26 mouse cellular contexts compared by ENCODE assay signal in genomic region chr4:49178891-49179290, GRCm38 (mm10).
DNase-seq lines count a peak whose midpoint lies in the region; ATAC-seq and TF ChIP-seq lines count a peak whose summit lies in the region.
"Had no signal": no experiment of that assay in that cellular context is flagged by ENCODE, and none has a peak within 500 bp of the region (broad histone marks: within the 10 kb centered on the region; RNA-seq: fewer than 3 reads in every experiment).

No protein-coding gene starts in this region.

- no peaks in the 10 kb centered on the region for H3K27me3 ChIP-seq in forebrain, postnatal 0 days (ENCODE audit: insufficient read depth, low read length)
- H3K27me3 ChIP-seq in forebrain, embryonic 16.5 days (replicated peaks; ENCODE audit: control insufficient read depth, insufficient read depth, low read length), result no peaks in the 10 kb centered on the region
- no peaks in the 10 kb centered on the region for H3K27me3 ChIP-seq in midbrain, postnatal 0 days (ENCODE audit: insufficient read depth, low read length)
- no peaks in the 10 kb centered on the region for H3K27me3 ChIP-seq in midbrain, embryonic 14.5 days (ENCODE audit: control insufficient read depth, insufficient read depth, low read length)
- H3K27me3 ChIP-seq: forebrain, embryonic 15.5 days; heart, embryonic 15.5 days; hindbrain, embryonic 12.5 days; liver, embryonic 15.5 days; lung, embryonic 15.5 days; stomach, embryonic 15.5 days had no signal

- TF ChIP-seq CTCF in forebrain, postnatal 0 days (IDR thresholded peaks at IDR 0.05; ENCODE audit: low read depth), result no peak
- TF ChIP-seq CTCF in layer of hippocampus, adult 2 months (conservative IDR thresholded peaks at IDR 0.05), result no peak
- TF ChIP-seq CTCF in midbrain, postnatal 0 days (IDR thresholded peaks at IDR 0.05), result no peak

- DNase-seq in forebrain, postnatal 0 days, result no peak
- DNase-seq in layer of hippocampus, adult 2 months (ENCODE audit: low spot score in 2 of 2), result no peak
- no peak for DNase-seq in layer of hippocampus, adult 9-10 months (ENCODE audit: low spot score)
- peak; percentile 47 for DNase-seq in midbrain, postnatal 0 days (ENCODE audit: low spot score)
- DNase-seq in midbrain, embryonic 14.5 days, result no peak
- DNase-seq in brain, adult 2 months (ENCODE audit: low read depth, low spot score), result peak; percentile 29
- no peak for DNase-seq in urinary bladder, postnatal 10 days (ENCODE audit: low spot score)
- DNase-seq: adrenal gland, adult 8-10 months; cerebellum, adult 11 months; cerebellum, adult 9-10 months; cerebellum, postnatal 36 days; gastrocnemius, postnatal 14 days; kidney, postnatal 10 days; right cerebral cortex, postnatal 14 days; thymus, adult 18-20 months; thymus, postnatal 25 days had no signal

- no peaks in the 10 kb centered on the region for H3K4me1 ChIP-seq in forebrain, postnatal 0 days (ENCODE audit: insufficient read depth)
- H3K4me1 ChIP-seq in forebrain, embryonic 16.5 days (replicated peaks; ENCODE audit: control insufficient read depth, insufficient read depth, low read length), result peaks cover 4% of the 10 kb centered on the region
- no peaks in the 10 kb centered on the region for H3K4me1 ChIP-seq in midbrain, postnatal 0 days (ENCODE audit: insufficient read depth, low read length)
- H3K4me1 ChIP-seq in midbrain, embryonic 14.5 days (ENCODE audit: control insufficient read depth, insufficient read depth, low read length), result no peaks in the 10 kb centered on the region
- H3K4me1 ChIP-seq: forebrain, embryonic 15.5 days; heart, embryonic 10.5 days; heart, embryonic 15.5 days; hindbrain, embryonic 12.5 days; liver, embryonic 15.5 days; lung, embryonic 15.5 days; midbrain, embryonic 10.5 days; stomach, embryonic 15.5 days had no signal

- H3K9me3 ChIP-seq in forebrain, postnatal 0 days (ENCODE audit: low read length), result no peaks in the 10 kb centered on the region
- H3K9me3 ChIP-seq in forebrain, embryonic 16.5 days (ENCODE audit: control insufficient read depth, low read length), result no peaks in the 10 kb centered on the region
- no peaks in the 10 kb centered on the region for H3K9me3 ChIP-seq in midbrain, postnatal 0 days (ENCODE audit: low read length)
- H3K9me3 ChIP-seq in midbrain, embryonic 14.5 days (ENCODE audit: control insufficient read depth, low read length), result no peaks in the 10 kb centered on the region
- H3K9me3 ChIP-seq: forebrain, embryonic 15.5 days; G1E; heart, embryonic 10.5 days; heart, embryonic 15.5 days; hindbrain, embryonic 12.5 days; liver, embryonic 15.5 days; lung, embryonic 15.5 days; midbrain, embryonic 10.5 days; stomach, embryonic 15.5 days had no signal

- H3K36me3 ChIP-seq in forebrain, postnatal 0 days (ENCODE audit: insufficient read depth), result no peaks in the 10 kb centered on the region
- no peaks in the 10 kb centered on the region for H3K36me3 ChIP-seq in forebrain, embryonic 16.5 days (ENCODE audit: control insufficient read depth, insufficient read depth)
- H3K36me3 ChIP-seq in midbrain, postnatal 0 days (ENCODE audit: insufficient read depth, low read length), result no peaks in the 10 kb centered on the region
- H3K36me3 ChIP-seq in midbrain, embryonic 14.5 days (ENCODE audit: control insufficient read depth, insufficient read depth, low read length), result no peaks in the 10 kb centered on the region
- H3K36me3 ChIP-seq: forebrain, embryonic 15.5 days; G1E; heart, embryonic 10.5 days; heart, embryonic 15.5 days; hindbrain, embryonic 12.5 days; liver, embryonic 15.5 days; lung, embryonic 15.5 days; midbrain, embryonic 10.5 days; stomach, embryonic 15.5 days had no signal

- 40% methylated on average over 3 of the region's 3 CpGs for WGBS in forebrain, postnatal 0 days
- WGBS in forebrain, embryonic 16.5 days, result 51% methylated on average over 3 of the region's 3 CpGs
- WGBS in midbrain, postnatal 0 days, result 53% methylated on average over 3 of the region's 3 CpGs
- WGBS in midbrain, embryonic 14.5 days, result 67% methylated on average over 3 of the region's 3 CpGs

- ATAC-seq in forebrain, postnatal 0 days, result peak; percentile 54; the same call in 1 of the 2 replicates
- no peak for ATAC-seq in forebrain, embryonic 16.5 days
- no peak for ATAC-seq in midbrain, postnatal 0 days (ENCODE audit: low FRiP score)
- no peak for ATAC-seq in midbrain, embryonic 14.5 days (ENCODE audit: low FRiP score, low TSS enrichment)
- ATAC-seq: forebrain, embryonic 15.5 days had no signal

- H3K4me3 ChIP-seq in forebrain, postnatal 0 days (ENCODE audit: low read depth, low read length), result no peak overlapping the region
- H3K4me3 ChIP-seq in forebrain, embryonic 16.5 days (replicated peaks; ENCODE audit: low read length), result no peak overlapping the region
- no peak overlapping the region for H3K4me3 ChIP-seq in layer of hippocampus, adult 2 months
- H3K4me3 ChIP-seq in midbrain, postnatal 0 days (ENCODE audit: low read depth, low read length), result no peak overlapping the region
- no peak overlapping the region for H3K4me3 ChIP-seq in midbrain, embryonic 14.5 days (replicated peaks; ENCODE audit: low read depth, low read length)
- H3K4me3 ChIP-seq: forebrain, embryonic 15.5 days; heart, embryonic 10.5 days; heart, embryonic 15.5 days; hindbrain, embryonic 12.5 days; liver, embryonic 15.5 days; lung, embryonic 15.5 days; midbrain, embryonic 10.5 days; stomach, embryonic 15.5 days had no signal

- no peak overlapping the region for H3K9ac ChIP-seq in forebrain, postnatal 0 days
- H3K9ac ChIP-seq in forebrain, embryonic 16.5 days (replicated peaks; ENCODE audit: low read depth, low read length), result no peak overlapping the region
- H3K9ac ChIP-seq in midbrain, postnatal 0 days (replicated peaks; ENCODE audit: low read length, poor library complexity, severe bottlenecking), result no peak overlapping the region
- no peak overlapping the region for H3K9ac ChIP-seq in midbrain, embryonic 14.5 days (replicated peaks; ENCODE audit: low read length)
- H3K9ac ChIP-seq: forebrain, embryonic 15.5 days; heart, embryonic 15.5 days; hindbrain, embryonic 12.5 days; liver, embryonic 15.5 days; lung, embryonic 15.5 days; stomach, embryonic 15.5 days had no signal

- H3K4me2 ChIP-seq in forebrain, postnatal 0 days (ENCODE audit: low read depth), result no peak overlapping the region
- H3K4me2 ChIP-seq in forebrain, embryonic 16.5 days (ENCODE audit: low read length), result no peak overlapping the region
- H3K4me2 ChIP-seq in midbrain, postnatal 0 days (ENCODE audit: low read depth, low read length, poor library complexity, severe bottlenecking), result no peak overlapping the region
- no peak overlapping the region for H3K4me2 ChIP-seq in midbrain, embryonic 14.5 days (ENCODE audit: low read length)
- H3K4me2 ChIP-seq: forebrain, embryonic 15.5 days; heart, embryonic 15.5 days; hindbrain, embryonic 12.5 days; liver, embryonic 15.5 days; lung, embryonic 15.5 days; stomach, embryonic 15.5 days had no signal

- no peak overlapping the region for H3K27ac ChIP-seq in forebrain, postnatal 0 days (ENCODE audit: low read depth, low read length)
- H3K27ac ChIP-seq in forebrain, embryonic 16.5 days (ENCODE audit: low read length), result no peak overlapping the region
- peak overlapping the region; percentile 25; the same call in 1 of the 2 replicates for H3K27ac ChIP-seq in layer of hippocampus, adult 2 months
- H3K27ac ChIP-seq in midbrain, postnatal 0 days (ENCODE audit: low read depth, low read length), result 0 out of 2 replicates have a peak overlapping the region, but pooled peaks have one; percentile 18
- H3K27ac ChIP-seq in midbrain, embryonic 14.5 days (replicated peaks; ENCODE audit: low read depth, low read length), result no peak overlapping the region
- H3K27ac ChIP-seq: forebrain, embryonic 15.5 days; heart, embryonic 10.5 days; heart, embryonic 15.5 days; hindbrain, embryonic 12.5 days; liver, embryonic 15.5 days; midbrain, embryonic 10.5 days had no signal

Comparison
In these comparisons a context has a peak if more than half of its experiments do, and no peak if none do; other contexts are left out.
1. DNase-seq: peak in midbrain, postnatal 0 days (single experiment) and brain, adult 2 months (single experiment); none in forebrain, postnatal 0 days (single experiment), layer of hippocampus, adult 2 months (0 of 2), layer of hippocampus, adult 9-10 months (single experiment), midbrain, embryonic 14.5 days (single experiment) and urinary bladder, postnatal 10 days (single experiment).
2. H3K27ac ChIP-seq: peak in layer of hippocampus, adult 2 months (single experiment) and midbrain, postnatal 0 days (single experiment); none in forebrain, postnatal 0 days (single experiment), forebrain, embryonic 16.5 days (single experiment) and midbrain, embryonic 14.5 days (single experiment).